Mouse (Mus musculus) small intestine, adult 2 months (tissue): ENCODE data around the gene Kdm6b.

Source experiments
- CTCF ChIP-seq: fragments of 200-500 bp; IDR thresholded peaks from 2 replicates; pipeline ENCODE4 v1.5.1; 2012; ENCODE audit warnings: low read depth, mild to moderate bottlenecking, control low read depth, inconsistent platforms, low read length, moderate library complexity, mixed read lengths; ENCODE audit not compliant: insufficient replicate concordance, insufficient read length; ENCODE audit errors: extremely low read depth
- POLR2A ChIP-seq: fragments of 200-500 bp; IDR thresholded peaks from 2 replicates; pipeline ENCODE4 v1.6.1; 2012; ENCODE audit warnings: low read depth, mild to moderate bottlenecking, control low read depth, inconsistent platforms, low read length, moderate library complexity

DNA sequence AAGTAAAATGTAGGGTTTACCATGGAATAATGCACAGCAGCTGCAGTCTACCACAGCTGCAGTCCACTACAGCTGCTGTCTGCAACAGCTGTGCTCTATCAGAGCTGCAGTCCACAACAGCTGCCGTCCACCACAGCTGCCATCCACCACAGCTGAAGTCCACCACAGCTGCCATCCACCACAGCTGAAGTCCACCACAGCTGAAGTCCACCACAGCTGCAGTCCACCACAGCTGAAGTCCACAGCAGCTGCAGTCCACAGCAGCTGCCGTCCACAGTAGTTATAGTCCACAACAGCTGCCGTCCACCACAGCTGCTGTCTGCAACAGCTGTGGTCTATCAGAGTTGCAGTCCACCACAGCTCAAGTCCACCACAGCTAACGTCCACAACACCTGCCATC is 46.4 kb upstream of the Kdm6b start:
- TF ChIP-seq CTCF (no peak), POLR2A (no peak)
